Mouse (Mus musculus) embryonic facial prominence, embryonic 10.5 days (tissue): ENCODE measurements around the gene Mettl1. TPM values are rescaled to one million over a fixed set of nuclear protein-coding genes. Genes with fewer than 3 reads are reported as not detected.
A peak's percentile ranks its signal among the peaks of the same experiment; 100 is the strongest.

ENCODE experiments used
- DNase-seq: peaks from one replicate; pipeline ENCODE4 v3.0.0-alpha.2; 2017; ENCODE audit warnings: low spot score
- H3K27ac ChIP-seq: fragments of 300-500 bp; sonication (generic); replicated peaks from 2 replicates; pipeline ENCODE4 v1.5.1; 2016; ENCODE audit warnings: mild to moderate bottlenecking
- H3K27me3 ChIP-seq: fragments of 300-500 bp; sonication (generic); replicated peaks from 2 replicates; pipeline ENCODE4 v1.6.1; 2016; ENCODE audit warnings: low read depth, mild to moderate bottlenecking; ENCODE audit not compliant: poor library complexity, severe bottlenecking
- H3K36me3 ChIP-seq: fragments of 300-500 bp; sonication (generic); replicated peaks from 2 replicates; pipeline ENCODE4 v1.6.1; 2016; ENCODE audit warnings: mild to moderate bottlenecking, moderate library complexity
- H3K4me1 ChIP-seq: fragments of 300-500 bp; sonication (generic); 2 replicates; pipeline ENCODE4 v1.6.1; 2016
- H3K4me3 ChIP-seq: fragments of 300-500 bp; sonication (generic); 2 replicates; pipeline ENCODE4 v1.5.1; 2016; ENCODE audit warnings: mild to moderate bottlenecking, moderate library complexity
- H3K9me3 ChIP-seq: fragments of 300-500 bp; sonication (generic); 2 replicates; pipeline ENCODE4 v1.6.1; 2016; ENCODE audit warnings: mild to moderate bottlenecking
- WGBS: fragments of 180-500 bp; shearing (Covaris S2); methylation state at CpG from one replicate; pipeline ENCODE4 v1.1.7; 2016; 5-methylcytosine and 5-hydroxymethylcytosine counted together
- polyA plus RNA-seq: library from polyadenylated mRNA; unstranded; fragments of >200 nt; fragmentation: Nextera tagmentation; extraction: Ambion mirVana; gene quantifications from 2 replicates; pipeline ENCODE4 v1.2.1, GENCODE M21; 2016

Mettl1 gene
- polyA plus RNA-seq, 1 experiment from 2014 or later, result 58.6 TPM

DNA sequence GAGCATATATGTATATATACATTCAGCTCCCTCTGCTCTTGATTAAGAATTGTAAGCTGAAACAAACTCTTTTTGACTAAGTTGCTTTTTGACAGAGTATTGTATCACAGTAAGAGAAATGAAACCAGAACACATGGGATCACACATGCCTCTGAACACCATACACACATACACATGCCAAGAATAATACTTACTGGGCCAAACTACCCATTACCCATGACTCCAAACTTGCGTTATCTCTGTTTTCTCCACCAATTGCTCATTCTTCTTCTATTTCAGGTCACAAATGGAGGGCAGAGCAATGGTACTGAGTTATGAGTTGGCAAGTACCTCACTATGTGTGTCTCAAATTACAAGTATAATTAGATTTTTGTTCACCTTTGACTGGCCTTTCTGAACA is 32.8 kb downstream of the Mettl1 start:
- Histone ChIP-seq H3K27me3 (peaks cover 43% of the 10 kb centered on the region), H3K4me1 (peaks cover 42% of the 10 kb centered on the region), H3K9me3 (no peaks in the 10 kb centered on the region), H3K4me3 (no peak overlapping the region), H3K27ac (no peak overlapping the region), H3K36me3 (no peaks in the 10 kb centered on the region)
- no peak for DNase-seq
- WGBS, result 99% methylated on average over 1 of the region's 1 CpGs

DNA sequence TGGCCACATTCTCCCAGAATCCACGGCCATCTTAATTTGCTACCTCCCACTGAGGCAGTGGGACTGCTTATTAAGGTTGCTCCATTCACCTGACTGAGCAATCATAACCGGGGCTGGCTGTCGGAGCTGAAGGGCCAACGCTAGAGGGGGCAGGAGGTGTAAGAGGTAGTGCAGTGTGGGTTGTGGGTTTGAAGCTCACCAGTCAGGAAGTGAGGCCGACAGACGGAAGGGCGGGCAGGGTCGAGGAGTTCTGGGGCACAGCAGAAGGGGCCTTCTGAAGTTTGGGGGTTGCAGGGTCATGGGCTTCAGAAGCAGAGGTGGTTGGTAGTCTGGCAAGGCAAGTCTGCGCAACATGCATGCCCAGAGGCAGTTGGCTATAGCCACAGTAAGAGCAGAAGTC is 33.9 kb downstream of the Mettl1 start, which contains the start of gene Agap2:
Agap2 (plus strand) TSS at position 205 of the 400 bp plus-strand sequence.
- DNase-seq, result no peak
- H3K9me3 ChIP-seq, result no peaks in the 10 kb centered on the region
- H3K36me3 ChIP-seq, result no peaks in the 10 kb centered on the region
- WGBS, result 64% methylated on average over 9 of the region's 9 CpGs
- no peak within 1 kb of the TSS for H3K4me3 ChIP-seq
- no peak within 1 kb of the TSS for H3K27ac ChIP-seq
- H3K27me3 ChIP-seq, result peaks cover 54% of the 10 kb centered on the region
- peaks cover 48% of the 10 kb centered on the region for H3K4me1 ChIP-seq

DNA sequence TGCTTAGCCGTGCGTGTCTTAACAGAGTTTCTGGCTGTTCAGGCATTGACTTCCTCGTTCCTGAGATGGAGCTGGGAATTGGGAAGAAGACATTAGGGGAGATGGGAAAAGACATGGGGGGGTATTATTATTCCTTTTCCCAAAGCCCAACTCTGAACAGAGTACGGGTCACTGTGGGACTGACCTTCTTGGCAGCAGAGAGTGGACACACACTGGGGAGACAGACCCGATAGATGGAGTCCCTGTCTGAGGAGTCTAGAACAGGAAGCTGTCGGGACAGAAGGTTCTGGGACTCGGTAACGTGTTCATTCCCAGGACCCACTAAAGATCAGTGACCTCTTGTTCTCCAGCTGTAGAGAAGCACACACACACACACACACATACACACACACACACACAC is 34.4 kb downstream of the Mettl1 start:
- H3K36me3 ChIP-seq, result no peaks in the 10 kb centered on the region
- no peak overlapping the region for H3K4me3 ChIP-seq
- H3K4me1 ChIP-seq, result peaks cover 53% of the 10 kb centered on the region
- WGBS, result 74% methylated on average over 8 of the region's 8 CpGs
- peaks cover 59% of the 10 kb centered on the region for H3K27me3 ChIP-seq
- H3K9me3 ChIP-seq, result no peaks in the 10 kb centered on the region
- no peak overlapping the region for H3K27ac ChIP-seq
- DNase-seq, result no peak

DNA sequence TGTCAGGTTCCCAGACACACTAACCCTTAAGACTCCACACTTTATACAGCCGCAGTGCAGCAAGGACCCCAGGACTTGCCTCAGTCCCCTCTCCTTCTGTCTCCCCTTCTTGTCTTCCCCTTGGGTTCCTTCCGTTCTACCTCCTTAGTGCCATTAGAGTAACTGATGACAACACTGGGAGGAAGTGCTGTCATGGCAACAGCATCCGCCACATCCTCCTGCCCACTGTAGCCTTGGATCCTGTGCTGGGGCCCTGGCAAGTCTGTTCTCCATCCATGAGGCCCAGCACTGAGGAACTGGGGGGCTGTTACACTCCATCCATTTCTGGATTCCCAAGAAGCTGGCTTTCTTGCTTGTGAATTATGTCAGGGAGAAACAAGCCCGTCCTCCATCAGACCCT is 34.9 kb downstream of the Mettl1 start:
- DNase-seq, result no peak
- Histone ChIP-seq H3K36me3 (no peaks in the 10 kb centered on the region), H3K9me3 (no peaks in the 10 kb centered on the region), H3K27ac (no peak overlapping the region), H3K27me3 (peaks cover 64% of the 10 kb centered on the region), H3K4me3 (no peak overlapping the region), H3K4me1 (peaks cover 53% of the 10 kb centered on the region)
- WGBS, result 49% methylated on average over 4 of the region's 4 CpGs

DNA sequence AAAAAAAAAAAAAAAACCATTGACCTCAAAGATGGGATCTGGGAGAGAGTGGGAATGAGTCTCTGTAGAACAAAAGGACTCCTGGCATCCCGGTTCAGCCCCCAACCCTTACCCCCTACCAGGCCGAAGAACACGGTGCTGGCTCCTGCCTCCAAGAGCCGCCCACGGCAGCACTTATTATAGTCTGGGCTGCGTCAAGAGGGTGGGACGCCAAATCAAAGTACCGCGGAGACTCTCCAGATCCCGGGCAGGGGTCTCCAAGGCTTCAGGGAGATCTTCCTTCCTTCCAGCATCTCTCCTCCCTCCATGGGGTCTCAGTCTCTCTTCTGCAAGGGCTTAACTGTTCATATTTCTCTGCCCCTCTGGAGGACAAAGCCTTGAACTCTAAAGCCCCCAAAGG is 36.3 kb downstream of the Mettl1 start:
- peaks cover 78% of the 10 kb centered on the region for H3K27me3 ChIP-seq
- no peak overlapping the region for H3K27ac ChIP-seq
- no peaks in the 10 kb centered on the region for H3K9me3 ChIP-seq
- no peaks in the 10 kb centered on the region for H3K36me3 ChIP-seq
- DNase-seq, result no peak
- H3K4me1 ChIP-seq, result peaks cover 61% of the 10 kb centered on the region
- WGBS, result 6% methylated on average over 10 of the region's 10 CpGs
- H3K4me3 ChIP-seq, result peak overlapping the region; percentile 72; the same call in 1 of the 2 replicates

DNA sequence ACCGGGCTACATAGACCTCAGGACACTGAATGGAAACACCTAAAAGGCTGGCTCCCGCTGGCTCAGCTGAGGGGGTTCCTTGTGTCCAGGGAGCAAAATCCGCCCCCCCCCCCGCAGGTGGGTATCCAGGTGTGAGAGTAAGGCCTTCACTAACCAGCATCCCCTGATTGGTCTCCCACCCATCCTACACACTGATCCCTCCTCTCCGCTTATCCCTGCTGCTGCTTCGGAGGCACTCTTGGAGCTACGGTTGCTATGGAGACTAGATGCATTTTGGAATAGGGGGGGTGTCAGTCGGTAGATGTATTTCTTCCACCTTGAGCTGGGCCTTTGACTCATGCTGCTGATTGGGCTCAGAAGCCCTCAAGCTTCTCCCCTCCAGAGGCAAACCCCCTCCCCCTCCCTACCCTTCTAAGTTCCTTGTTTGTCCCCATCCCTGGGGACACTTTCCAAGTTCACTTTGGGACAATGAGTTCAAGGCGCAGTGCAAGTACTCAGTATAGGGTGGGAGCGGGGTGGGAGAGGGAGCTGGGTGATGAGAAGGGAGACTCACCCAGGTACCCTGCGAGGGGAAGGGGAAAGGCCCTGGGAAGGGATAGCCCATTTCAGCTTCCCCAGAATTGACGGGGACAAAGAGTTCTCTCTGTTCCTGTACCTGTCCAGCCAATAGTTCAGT is 36.9 kb downstream of the Mettl1 start:
- H3K4me3 ChIP-seq, result peak overlapping the region; percentile 72
- no peaks in the 10 kb centered on the region for H3K36me3 ChIP-seq
- H3K9me3 ChIP-seq, result no peaks in the 10 kb centered on the region
- 3% methylated on average over 12 of the region's 12 CpGs for WGBS
- no peak overlapping the region for H3K27ac ChIP-seq
- H3K27me3 ChIP-seq, result peaks cover 84% of the 10 kb centered on the region
- DNase-seq, result no peak
- H3K4me1 ChIP-seq, result peaks cover 61% of the 10 kb centered on the region

DNA sequence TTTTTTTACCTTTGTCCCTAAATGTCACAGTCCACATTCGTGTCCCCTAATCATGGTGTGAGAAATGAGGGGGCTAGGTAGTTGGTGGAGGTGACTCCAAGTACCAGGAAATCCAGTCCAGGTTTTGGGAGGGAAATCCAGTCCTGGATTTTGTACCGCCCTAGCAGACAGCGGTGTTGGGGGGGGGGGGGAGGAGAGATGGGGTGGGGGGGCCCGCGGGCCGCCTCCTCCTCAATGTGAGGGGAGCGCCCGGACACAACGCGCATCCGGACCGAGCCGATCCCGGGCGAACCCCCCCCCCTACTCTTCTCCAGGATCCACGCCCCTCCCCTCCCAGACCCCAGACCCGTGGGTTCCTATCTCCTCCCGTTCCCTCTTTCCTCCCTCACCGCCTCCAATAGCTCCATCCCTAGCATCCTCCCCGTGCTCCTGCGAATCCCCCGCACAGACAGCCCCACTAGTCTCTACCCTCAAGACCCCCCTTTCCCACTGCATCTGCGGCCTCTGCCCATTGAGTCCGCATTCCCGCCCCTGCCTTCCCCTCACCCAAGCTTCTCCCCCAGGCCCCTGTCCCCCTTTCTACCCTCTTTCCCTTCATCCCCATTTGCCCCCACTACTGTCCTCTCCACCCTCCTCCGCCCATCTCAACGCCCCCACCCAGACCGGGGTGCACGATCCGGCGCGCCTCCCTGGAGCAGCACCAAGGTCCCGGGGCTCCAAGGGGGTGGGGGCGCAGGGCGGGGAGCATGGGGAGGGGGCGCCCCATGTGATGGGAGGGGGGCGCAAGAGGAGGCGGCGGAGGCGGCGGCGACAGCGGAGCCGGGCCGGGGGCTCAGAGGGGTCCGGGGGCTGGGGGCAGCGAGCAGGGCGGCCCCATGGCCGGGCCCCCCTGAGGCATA is 37.7 kb downstream of the Mettl1 start:
- H3K9me3 ChIP-seq, result no peaks in the 10 kb centered on the region
- H3K36me3 ChIP-seq, result no peaks in the 10 kb centered on the region
- peak; percentile 77 for DNase-seq
- WGBS, result under 1% methylated on average over 48 of the region's 49 CpGs
- H3K27ac ChIP-seq, result peak overlapping the region; percentile 71
- peaks cover 92% of the 10 kb centered on the region for H3K27me3 ChIP-seq
- H3K4me1 ChIP-seq, result peaks cover 65% of the 10 kb centered on the region
- peak overlapping the region; percentile 72 for H3K4me3 ChIP-seq

DNA sequence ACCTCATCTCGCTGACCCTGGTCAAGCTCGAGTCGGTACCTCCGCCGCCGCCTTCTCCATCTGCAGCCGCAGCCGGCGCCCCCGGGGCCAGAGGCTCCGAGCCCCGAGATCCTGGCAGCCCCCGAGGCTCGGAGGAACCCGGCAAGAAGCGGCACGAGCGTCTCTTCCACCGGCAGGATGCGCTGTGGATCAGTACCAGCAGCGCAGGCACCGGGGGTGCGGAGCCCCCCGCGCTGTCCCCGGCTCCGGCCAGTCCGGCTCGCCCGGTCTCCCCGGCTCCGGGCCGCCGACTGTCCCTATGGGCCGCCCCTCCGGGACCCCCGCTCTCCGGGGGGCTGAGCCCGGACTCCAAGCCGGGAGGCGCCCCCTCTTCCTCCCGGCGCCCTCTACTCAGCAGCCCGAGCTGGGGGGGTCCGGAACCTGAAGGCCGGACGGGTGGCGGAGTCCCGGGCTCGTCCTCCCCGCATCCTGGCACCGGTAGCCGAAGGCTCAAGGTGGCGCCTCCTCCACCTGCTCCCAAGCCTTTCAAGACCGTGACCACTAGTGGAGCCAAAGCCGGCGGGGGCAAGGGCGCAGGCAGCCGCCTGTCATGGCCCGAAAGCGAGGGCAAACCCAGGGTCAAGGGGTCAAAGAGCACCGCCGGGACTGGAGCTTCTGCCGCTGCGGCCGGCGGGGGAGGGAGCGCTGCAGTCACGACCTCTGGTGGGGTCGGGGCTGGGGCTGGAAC is 38.6 kb downstream of the Mettl1 start:
- H3K27me3 ChIP-seq, result peaks cover 100% of the 10 kb centered on the region
- H3K36me3 ChIP-seq, result no peaks in the 10 kb centered on the region
- peak overlapping the region; percentile 72 for H3K4me3 ChIP-seq
- whole genome bisulfite sequencing, result 1% methylated on average over 70 of the region's 70 CpGs
- H3K4me1 ChIP-seq, result peaks cover 65% of the 10 kb centered on the region
- H3K9me3 ChIP-seq, result no peaks in the 10 kb centered on the region
- peak overlapping the region; percentile 71 for H3K27ac ChIP-seq
- DNase-seq, result peak; percentile 60

DNA sequence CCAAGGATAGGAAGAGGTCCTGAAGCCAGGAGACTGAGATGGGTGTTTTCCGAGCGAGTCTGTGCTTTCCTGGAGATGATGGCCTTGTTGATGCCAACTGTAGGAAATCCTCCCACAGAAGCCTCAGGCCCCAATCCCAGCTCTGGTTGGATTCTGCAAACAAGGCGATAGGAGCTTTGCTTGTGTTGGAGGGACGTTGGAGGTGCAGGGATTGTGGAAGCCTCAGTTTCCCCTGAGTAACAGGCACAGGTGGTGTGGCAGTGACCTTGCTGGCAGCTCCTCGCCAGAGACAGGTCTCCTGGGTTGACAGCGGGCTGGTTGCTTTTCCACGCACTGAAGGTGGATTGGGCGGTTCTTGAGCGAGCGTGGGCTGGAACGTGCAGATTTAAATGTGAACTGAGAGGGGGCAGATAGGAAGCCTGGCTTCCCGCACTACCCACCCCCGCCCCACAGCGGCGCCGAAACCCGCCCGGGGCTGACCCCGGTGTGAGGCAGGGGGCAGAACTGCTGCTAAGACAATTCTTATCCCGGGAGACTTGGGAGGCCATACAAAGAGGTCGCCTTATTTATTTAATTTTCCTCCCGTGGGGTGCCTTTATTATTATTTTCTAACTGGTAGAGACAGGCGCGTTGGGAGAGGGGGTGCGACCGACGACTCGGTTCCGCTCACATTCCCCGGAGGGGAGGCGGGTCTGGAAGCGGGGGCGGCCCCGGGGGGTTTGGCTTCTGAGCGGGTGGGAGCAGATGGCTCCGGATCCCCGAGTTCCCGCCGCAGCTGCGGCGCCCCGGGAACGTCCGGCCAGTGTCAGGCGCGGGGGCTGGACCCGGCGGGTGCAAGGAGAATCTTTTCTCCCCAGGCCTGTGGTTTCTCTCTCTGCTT is 39.9 kb downstream of the Mettl1 start:
- peak overlapping the region; percentile 72 for H3K4me3 ChIP-seq
- H3K27me3 ChIP-seq, result peaks cover 93% of the 10 kb centered on the region
- no peaks in the 10 kb centered on the region for H3K36me3 ChIP-seq
- 3% methylated on average over 48 of the region's 48 CpGs for WGBS
- H3K9me3 ChIP-seq, result no peaks in the 10 kb centered on the region
- H3K4me1 ChIP-seq, result peaks cover 56% of the 10 kb centered on the region
- DNase-seq, result peak; percentile 44
- H3K27ac ChIP-seq, result no peak overlapping the region

DNA sequence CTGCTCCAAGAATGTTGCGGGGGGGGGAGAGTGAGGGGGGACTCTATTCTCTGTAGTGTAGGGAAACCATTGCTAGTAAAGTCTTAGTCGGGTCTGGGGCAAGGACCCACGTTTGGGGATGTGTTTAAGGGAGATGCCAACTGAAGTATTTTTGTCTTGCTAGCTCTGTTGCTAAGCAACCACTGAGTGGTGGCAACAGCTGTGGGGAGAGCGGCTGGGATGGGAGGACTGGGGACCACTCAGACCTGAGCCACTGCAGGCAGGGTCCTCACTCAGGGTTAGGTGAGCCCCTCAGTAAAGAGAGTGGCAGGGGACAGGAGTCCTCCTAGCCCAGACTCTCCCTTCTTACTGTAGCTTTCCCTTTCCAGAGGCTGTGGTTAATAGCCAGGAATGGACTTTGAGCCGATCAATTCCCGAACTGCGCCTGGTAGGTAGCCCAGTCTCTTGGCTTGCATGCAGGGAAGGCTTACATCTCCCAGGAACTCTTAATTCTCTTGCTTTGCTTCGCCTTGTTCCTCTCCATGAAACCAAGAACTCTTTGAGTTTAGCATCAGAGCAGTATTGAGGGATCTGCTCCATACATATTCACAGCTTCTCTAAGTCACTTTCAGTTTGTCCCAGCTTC is 40.9 kb downstream of the Mettl1 start:
- Histone ChIP-seq H3K36me3 (no peaks in the 10 kb centered on the region), H3K4me1 (peaks cover 52% of the 10 kb centered on the region), H3K4me3 (peak overlapping the region; percentile 72; the same call in 1 of the 2 replicates), H3K27ac (no peak overlapping the region), H3K27me3 (peaks cover 91% of the 10 kb centered on the region), H3K9me3 (no peaks in the 10 kb centered on the region)
- WGBS, result 33% methylated on average over 8 of the region's 8 CpGs
- peak; percentile 64 for DNase-seq

DNA sequence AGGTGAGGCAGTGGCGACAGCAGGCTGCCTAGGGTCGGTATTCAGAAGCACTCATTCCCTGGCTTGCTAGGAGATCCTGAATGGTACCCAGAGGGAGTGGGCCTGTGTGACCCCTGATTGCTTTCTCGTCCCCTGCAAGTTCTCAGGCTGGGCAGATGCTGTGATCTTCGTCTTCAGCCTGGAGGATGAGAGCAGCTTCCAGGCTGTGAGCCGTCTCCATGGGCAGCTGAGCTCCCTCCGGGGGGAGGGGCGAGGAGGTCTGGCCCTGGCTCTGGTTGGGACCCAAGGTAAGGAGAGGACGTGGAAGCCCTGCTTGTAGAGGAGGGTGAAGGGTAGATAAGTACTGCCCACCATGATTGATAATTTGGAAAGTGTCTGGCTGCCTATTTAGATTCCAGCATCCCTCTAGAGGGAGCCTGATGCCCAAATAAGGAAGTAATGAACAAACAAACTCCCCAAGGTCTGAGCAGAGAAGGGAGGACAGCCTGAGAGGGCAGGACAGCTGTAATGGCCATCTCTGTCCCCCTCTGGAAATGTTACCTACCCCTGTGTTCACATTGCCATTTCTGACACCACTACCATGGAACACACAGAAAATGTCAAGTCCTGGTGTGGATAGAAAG is 42.2 kb downstream of the Mettl1 start:
- 32% methylated on average over 8 of the region's 8 CpGs for WGBS
- Histone ChIP-seq H3K36me3 (no peaks in the 10 kb centered on the region), H3K27ac (no peak overlapping the region), H3K9me3 (no peaks in the 10 kb centered on the region), H3K4me3 (0 out of 2 replicates have a peak overlapping the region, but pooled peaks have one; percentile 3), H3K4me1 (peaks cover 43% of the 10 kb centered on the region), H3K27me3 (peaks cover 91% of the 10 kb centered on the region)
- no peak for DNase-seq
